Mouse (Mus musculus) limb, embryonic 14.5 days (tissue): ENCODE measurements around the gene Abhd12. TPM values are rescaled to one million over a fixed set of nuclear protein-coding genes. Genes with fewer than 3 reads are reported as not detected.
"Not testable (repeated sequence)": the region's sequence is repeated elsewhere in the genome, so short reads cannot be mapped to it uniquely, and the experiment has no call there.

Source experiments
- ATAC-seq: fragments of 200-750 bp; cut with Nextera tagmentation; 2 replicates; pipeline ENCODE4 v1.8.0; 2017; ENCODE audit warnings: low read depth, moderate number of reproducible peaks, moderate TSS enrichment; ENCODE audit not compliant: low FRiP score
- DNase-seq: peaks from one replicate; pipeline ENCODE4 v3.0.0-alpha.2; 2015; ENCODE audit warnings: low spot score
- H3K27ac ChIP-seq: fragments of 300-500 bp; sonication (generic); replicated peaks from 2 replicates; pipeline ENCODE4 v1.5.1; 2014; ENCODE audit warnings: low read depth, mild to moderate bottlenecking, low read length, moderate library complexity, mixed read lengths
- H3K27me3 ChIP-seq: fragments of 300-500 bp; sonication (generic); 2 replicates; pipeline ENCODE4 v1.6.1; 2014; ENCODE audit warnings: low read length, mixed read lengths; ENCODE audit not compliant: control insufficient read depth, insufficient read depth
- H3K36me3 ChIP-seq: fragments of 300-500 bp; sonication (generic); 2 replicates; pipeline ENCODE4 v1.6.1; 2014; ENCODE audit warnings: mild to moderate bottlenecking, low read length, moderate library complexity, mixed read lengths; ENCODE audit not compliant: control insufficient read depth, insufficient read depth
- H3K4me1 ChIP-seq: fragments of 300-500 bp; sonication (generic); 2 replicates; pipeline ENCODE4 v1.6.1; 2014; ENCODE audit warnings: antibody characterized with exemption, low read length, mixed read lengths; ENCODE audit not compliant: control insufficient read depth, insufficient read depth
- H3K4me2 ChIP-seq: fragments of 300-500 bp; sonication (generic); replicated peaks from 2 replicates; pipeline ENCODE4 v1.6.1; 2014; ENCODE audit warnings: low read depth, mild to moderate bottlenecking, low read length, moderate library complexity; ENCODE audit not compliant: severe bottlenecking
- H3K4me3 ChIP-seq: fragments of 300-500 bp; sonication (generic); replicated peaks from 2 replicates; pipeline ENCODE4 v1.5.1; 2014; ENCODE audit warnings: low read length
- H3K9ac ChIP-seq: fragments of 300-500 bp; sonication (generic); 2 replicates; pipeline ENCODE4 v1.6.1; 2014; ENCODE audit warnings: mild to moderate bottlenecking, low read depth, low read length, moderate library complexity; ENCODE audit not compliant: severe bottlenecking
- H3K9me3 ChIP-seq: fragments of 300-500 bp; sonication (generic); 2 replicates; pipeline ENCODE4 v1.6.1; 2016; ENCODE audit warnings: low read length; ENCODE audit not compliant: control insufficient read depth
- POLR2A ChIP-seq: fragments of 200-500 bp; IDR thresholded peaks from 2 replicates; pipeline ENCODE4 v1.8.0; 2012; ENCODE audit warnings: inconsistent platforms, mild to moderate bottlenecking, moderate library complexity, borderline replicate concordance; ENCODE audit not compliant: insufficient read depth, insufficient read length; ENCODE audit errors: extremely low read depth
- WGBS: fragments of 180-500 bp; shearing (Covaris S2); extraction: QIAGEN DNeasy Blood & Tissue Kit; methylation state at CpG from one replicate; pipeline ENCODE4 v1.1.7; 2014; 5-methylcytosine and 5-hydroxymethylcytosine counted together
- polyA plus RNA-seq, 2 experiments: library from polyadenylated mRNA; depleted of rRNA in 1 of 2; stranded (reverse) in 1 of 2; unstranded in 1 of 2; fragments of >200 nt; fragmentation: Nextera tagmentation in 1 of 2; extraction: Ambion mirVana in 1 of 2; gene quantifications; 2 replicates each; pipeline versions ENCODE4 v1.2.1 to v1.2.3; 2012 to 2014

Abhd12 gene
- polyA plus RNA-seq (2012; rRNA removed) (56.5 and 62.2 TPM in 2 replicates), polyA plus RNA-seq (2014; fragmentation: Nextera tagmentation; extraction: Ambion mirVana) (67.1 and 69.7 TPM in 2 replicates)

- under 1% methylated on average over 45 of the region's 72 CpGs for WGBS
- DNase-seq (peak; percentile 94), ATAC-seq (peak; percentile 97)
- H3K27ac ChIP-seq: peak within 1 kb of the TSS; percentile 77
- peak within 1 kb of the TSS; percentile 88 for H3K4me3 ChIP-seq
- H3K4me1 ChIP-seq: peaks cover 6% of the 10 kb centered on the region
- H3K4me2 ChIP-seq: peak within 1 kb of the TSS; percentile 93
- H3K27me3 ChIP-seq: no peaks in the 10 kb centered on the region
- H3K9ac ChIP-seq: peak within 1 kb of the TSS; percentile 83
- H3K36me3 ChIP-seq: no peaks in the 10 kb centered on the region
- no peak for TF ChIP-seq POLR2A
- H3K9me3 ChIP-seq: no peaks in the 10 kb centered on the region
Measured at GRCm38 (mm10) chr2:150904272-150904935, at the start of gene Abhd12. Abhd12 (minus strand) TSS chr2:150904741.

GRCm38 (mm10) chr2:150951201-150951600 is 46.7 kb upstream of the Abhd12 start:
- 94% methylated on average over 2 of the region's 2 CpGs for WGBS
- Histone ChIP-seq H3K4me1 (no peaks in the 10 kb centered on the region), H3K4me3 (no peak overlapping the region), H3K9ac (no peak overlapping the region), H3K27me3 (no peaks in the 10 kb centered on the region), H3K4me2 (no peak overlapping the region), H3K36me3 (peaks cover 21% of the 10 kb centered on the region; the same call in 1 of the 2 replicates), H3K27ac (no peak overlapping the region), H3K9me3 (no peaks in the 10 kb centered on the region)
- ATAC-seq: no peak
- DNase-seq: no peak
- no peak for TF ChIP-seq POLR2A

GRCm38 (mm10) chr2:150950056-150950455 is 45.5 kb upstream of the Abhd12 start:
- Histone ChIP-seq H3K36me3 (peaks cover 19% of the 10 kb centered on the region; the same call in 1 of the 2 replicates), H3K27me3 (no peaks in the 10 kb centered on the region), H3K9me3 (no peaks in the 10 kb centered on the region), H3K27ac (no peak overlapping the region), H3K4me3 (no peak overlapping the region), H3K4me1 (no peaks in the 10 kb centered on the region), H3K4me2 (no peak overlapping the region), H3K9ac (no peak overlapping the region)
- no peak for ATAC-seq
- no peak for TF ChIP-seq POLR2A
- DNase-seq: no peak
- 88% methylated on average over 6 of the region's 6 CpGs for WGBS

GRCm38 (mm10) chr2:150949652-150950051 is 45.1 kb upstream of the Abhd12 start:
- Histone ChIP-seq H3K4me1 (no peaks in the 10 kb centered on the region), H3K9me3 (no peaks in the 10 kb centered on the region), H3K4me3 (no peak overlapping the region), H3K27me3 (no peaks in the 10 kb centered on the region), H3K36me3 (peaks cover 21% of the 10 kb centered on the region; the same call in 1 of the 2 replicates), H3K9ac (no peak overlapping the region), H3K27ac (no peak overlapping the region), H3K4me2 (no peak overlapping the region)
- 96% methylated on average over 3 of the region's 3 CpGs for WGBS
- TF ChIP-seq POLR2A: no peak
- ATAC-seq (no peak), DNase-seq (no peak)

GRCm38 (mm10) chr2:150948786-150949185 is 44.2 kb upstream of the Abhd12 start:
- 85% methylated on average over 5 of the region's 5 CpGs for WGBS
- no peak overlapping the region for H3K9ac ChIP-seq
- no peaks in the 10 kb centered on the region for H3K4me1 ChIP-seq
- no peaks in the 10 kb centered on the region for H3K9me3 ChIP-seq
- no peak overlapping the region for H3K4me3 ChIP-seq
- no peak overlapping the region for H3K4me2 ChIP-seq
- DNase-seq: no peak
- H3K27ac ChIP-seq: no peak overlapping the region
- ATAC-seq: no peak
- peaks cover 18% of the 10 kb centered on the region; the same call in 1 of the 2 replicates for H3K36me3 ChIP-seq
- no peak for TF ChIP-seq POLR2A
- no peaks in the 10 kb centered on the region for H3K27me3 ChIP-seq

- not testable (repeated sequence) for H3K4me3 ChIP-seq, H3K27ac ChIP-seq, H3K4me1 ChIP-seq, H3K9ac ChIP-seq, DNase-seq, H3K27me3 ChIP-seq, H3K4me2 ChIP-seq, ATAC-seq, H3K9me3 ChIP-seq
- peaks cover 18% of the 10 kb centered on the region; the same call in 1 of the 2 replicates for H3K36me3 ChIP-seq
- 91% methylated on average over 12 of the region's 12 CpGs for WGBS
Measured at GRCm38 (mm10) chr2:150947880-150948611, 43.5 kb upstream of the Abhd12 start.

- DNase-seq, H3K4me3 ChIP-seq, H3K9me3 ChIP-seq, H3K27ac ChIP-seq, H3K4me2 ChIP-seq, H3K4me1 ChIP-seq, H3K27me3 ChIP-seq, ATAC-seq, H3K9ac ChIP-seq: not testable (repeated sequence)
- WGBS: 92% methylated on average over 5 of the region's 5 CpGs
- H3K36me3 ChIP-seq: peaks cover 16% of the 10 kb centered on the region; the same call in 1 of the 2 replicates
Measured at GRCm38 (mm10) chr2:150947341-150947740, 42.8 kb upstream of the Abhd12 start.
